Mouse (Mus musculus) forebrain, embryonic 11.5 days (tissue): ENCODE measurements around the gene Cnst. TPM values are rescaled to one million over a fixed set of nuclear protein-coding genes. Genes with fewer than 3 reads are reported as not detected.

Source experiments
- ATAC-seq: fragments of 200-750 bp; cut with Nextera tagmentation; replicated peaks from 2 replicates; pipeline ENCODE4 v1.8.0; 2017; ENCODE audit warnings: moderate TSS enrichment; ENCODE audit not compliant: low FRiP score
- DNase-seq: peaks from one replicate; pipeline ENCODE4 v3.0.0-alpha.2; 2017; ENCODE audit warnings: low spot score
- H3K27ac ChIP-seq: fragments of 300-500 bp; sonication (generic); 2 replicates; pipeline ENCODE4 v1.5.1; 2014; ENCODE audit warnings: low read depth, low read length
- H3K27me3 ChIP-seq: fragments of 300-500 bp; sonication (generic); 2 replicates; pipeline ENCODE4 v1.6.1; 2014; ENCODE audit warnings: mild to moderate bottlenecking, low read length, mixed read lengths; ENCODE audit not compliant: control insufficient read depth, insufficient read depth
- H3K36me3 ChIP-seq: fragments of 300-500 bp; sonication (generic); 2 replicates; pipeline ENCODE4 v1.6.1; 2014; ENCODE audit warnings: mild to moderate bottlenecking, low read length, moderate library complexity, mixed read lengths; ENCODE audit not compliant: control insufficient read depth, insufficient read depth
- H3K4me1 ChIP-seq: fragments of 300-500 bp; sonication (generic); replicated peaks from 2 replicates; pipeline ENCODE4 v1.6.1; 2014; ENCODE audit warnings: low read length, mixed read lengths; ENCODE audit not compliant: control insufficient read depth, insufficient read depth
- H3K4me2 ChIP-seq: fragments of 300-500 bp; sonication (generic); 2 replicates; pipeline ENCODE4 v1.6.1; 2014; ENCODE audit warnings: low read depth, mild to moderate bottlenecking, low read length, moderate library complexity, mixed read lengths; ENCODE audit not compliant: severe bottlenecking
- H3K4me3 ChIP-seq: fragments of 300-500 bp; sonication (generic); 2 replicates; pipeline ENCODE4 v1.5.1; 2014; ENCODE audit warnings: low read depth, low read length
- H3K9ac ChIP-seq: fragments of 300-500 bp; sonication (generic); 2 replicates; pipeline ENCODE4 v1.6.1; 2014; ENCODE audit warnings: low read length
- H3K9me3 ChIP-seq: fragments of 300-500 bp; sonication (generic); 2 replicates; pipeline ENCODE4 v1.6.1; 2016; ENCODE audit warnings: low read length, mixed read lengths; ENCODE audit not compliant: control insufficient read depth
- WGBS: fragments of 180-500 bp; shearing (Covaris S2); extraction: QIAGEN DNeasy Blood & Tissue Kit; methylation state at CpG from one replicate; pipeline ENCODE4 v1.1.7; 2014; 5-methylcytosine and 5-hydroxymethylcytosine counted together
- polyA plus RNA-seq: library from polyadenylated mRNA; unstranded; fragments of >200 nt; fragmentation: Nextera tagmentation; extraction: Ambion mirVana; gene quantifications from 2 replicates; pipeline ENCODE4 v1.2.1, GENCODE M21; 2014

Gene Cnst
- polyA plus RNA-seq, 1 experiment from 2014 or later = 23.6 TPM

DNA sequence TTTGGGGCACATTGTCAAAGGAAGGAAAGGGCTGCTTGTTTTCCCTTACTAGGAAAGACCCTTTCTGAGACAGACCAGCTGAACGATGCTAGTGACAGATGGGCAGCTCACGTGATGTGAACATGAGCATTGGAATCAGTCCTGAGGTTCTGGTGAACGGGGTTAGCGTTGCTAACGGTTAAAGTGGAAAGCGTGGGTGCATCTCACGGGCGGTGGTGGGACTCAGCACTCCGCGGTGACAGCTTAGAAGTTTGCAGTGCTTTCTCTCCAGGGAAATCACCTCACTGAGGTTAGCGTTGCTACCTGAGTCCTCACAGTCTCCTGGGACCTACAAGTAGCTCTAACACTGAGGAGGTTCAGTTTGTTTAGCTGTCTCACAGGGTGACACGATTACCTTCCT is 45.5 kb downstream of the Cnst start:
- Histone ChIP-seq H3K27me3 (no peaks in the 10 kb centered on the region), H3K36me3 (no peaks in the 10 kb centered on the region; the same call in 1 of the 2 replicates), H3K9ac (no peak overlapping the region), H3K4me3 (no peak overlapping the region), H3K27ac (no peak overlapping the region), H3K4me2 (no peak overlapping the region), H3K4me1 (0 out of 2 replicates have a peak, but pooled peaks cover 2% of the 10 kb centered on the region), H3K9me3 (no peaks in the 10 kb centered on the region)
- ATAC-seq = no peak
- 93% methylated on average over 12 of the region's 12 CpGs for WGBS
- no peak for DNase-seq

DNA sequence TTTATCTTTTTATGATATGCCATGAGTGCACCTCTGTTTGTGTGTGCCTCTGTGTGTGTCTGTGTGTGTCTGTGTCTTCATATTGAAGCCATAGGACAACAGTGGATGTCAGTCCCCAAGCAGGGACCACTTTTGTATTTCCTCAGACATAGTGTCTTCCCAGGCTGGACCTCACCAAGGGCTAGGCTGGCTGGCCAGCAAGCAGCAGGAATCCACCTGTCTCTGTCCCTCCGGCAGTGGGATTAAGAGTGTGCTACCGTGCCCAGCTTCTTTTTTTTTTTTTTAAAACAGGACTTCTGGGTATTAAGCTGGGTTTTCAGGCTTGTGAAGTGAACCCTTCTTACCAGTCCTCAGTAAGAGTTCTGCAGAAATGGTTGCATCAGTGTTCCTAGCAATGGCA is 46.0 kb downstream of the Cnst start:
- 87% methylated on average over 2 of the region's 2 CpGs for WGBS
- H3K9me3 ChIP-seq = no peaks in the 10 kb centered on the region

GRCm38 (mm10) chr1:179592972-179593371 is 46.8 kb downstream of the Cnst start:
- H3K9me3 ChIP-seq = no peaks in the 10 kb centered on the region
- H3K4me3 ChIP-seq = no peak overlapping the region
- no peak overlapping the region for H3K9ac ChIP-seq
- ATAC-seq (no peak), DNase-seq (no peak)
- H3K36me3 ChIP-seq = no peaks in the 10 kb centered on the region; the same call in 1 of the 2 replicates
- no peak overlapping the region for H3K27ac ChIP-seq
- WGBS = 73% methylated on average over 7 of the region's 7 CpGs
- H3K27me3 ChIP-seq = no peaks in the 10 kb centered on the region
- no peaks in the 10 kb centered on the region for H3K4me1 ChIP-seq
- H3K4me2 ChIP-seq = no peak overlapping the region

More for the DNA sequence above, 46.0 kb downstream of the Cnst start:
- Histone ChIP-seq H3K4me2 (no peak overlapping the region), H3K27me3 (no peaks in the 10 kb centered on the region), H3K9ac (no peak overlapping the region), H3K36me3 (no peaks in the 10 kb centered on the region; the same call in 1 of the 2 replicates), H3K27ac (no peak overlapping the region), H3K4me1 (no peaks in the 10 kb centered on the region), H3K4me3 (no peak overlapping the region)
- ATAC-seq (no peak), DNase-seq (no peak)

DNA sequence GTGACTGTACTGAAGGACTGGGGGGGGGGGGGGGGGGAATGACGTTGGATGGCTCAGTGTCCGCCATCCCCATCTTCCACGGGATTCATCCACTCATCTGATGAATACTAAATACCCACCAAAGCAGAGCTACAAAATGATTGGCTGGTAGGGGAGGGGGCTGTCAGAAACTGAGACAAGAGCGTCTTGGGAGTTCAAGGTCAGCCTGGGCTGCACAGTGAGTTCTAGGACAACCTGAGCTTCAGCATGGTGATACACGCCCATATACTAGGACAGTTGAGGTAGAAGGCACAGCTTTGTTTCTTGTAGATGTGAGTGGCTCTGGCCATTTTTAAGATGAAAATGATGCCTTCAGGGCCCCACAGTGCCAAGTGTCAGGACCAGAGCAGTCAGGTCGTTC is 52.2 kb downstream of the Cnst start:
- Histone ChIP-seq H3K9me3 (no peaks in the 10 kb centered on the region), H3K27ac (no peak overlapping the region), H3K4me3 (no peak overlapping the region), H3K4me1 (no peaks in the 10 kb centered on the region), H3K36me3 (no peaks in the 10 kb centered on the region), H3K4me2 (no peak overlapping the region), H3K27me3 (no peaks in the 10 kb centered on the region), H3K9ac (no peak overlapping the region)
- ATAC-seq = no peak
- WGBS = 96% methylated on average over 6 of the region's 6 CpGs
- no peak for DNase-seq

DNA sequence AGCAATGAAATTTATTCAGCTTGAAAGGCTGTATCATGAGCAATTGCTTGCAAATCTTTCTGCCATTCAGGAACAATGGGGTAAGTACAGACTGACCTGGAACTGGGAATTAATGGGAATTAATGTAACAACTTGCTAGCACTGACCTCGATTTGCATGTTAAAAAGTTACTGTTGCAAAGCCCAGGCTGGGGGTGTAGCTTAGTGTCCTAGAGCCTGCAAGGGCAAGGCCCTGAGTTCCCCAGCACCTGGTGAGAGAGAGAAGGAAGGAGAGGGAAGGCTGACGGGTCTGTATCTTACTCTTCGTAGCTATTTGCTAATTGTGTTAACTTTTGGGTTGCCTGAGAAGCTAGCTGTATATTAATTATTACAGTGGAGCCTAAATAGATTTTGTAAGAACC is 58.4 kb downstream of the Cnst start:
- WGBS = 56% methylated on average over 3 of the region's 3 CpGs
- Histone ChIP-seq H3K27ac (no peak overlapping the region), H3K4me1 (no peaks in the 10 kb centered on the region), H3K9ac (no peak overlapping the region), H3K36me3 (no peaks in the 10 kb centered on the region), H3K27me3 (no peaks in the 10 kb centered on the region), H3K9me3 (no peaks in the 10 kb centered on the region), H3K4me3 (no peak overlapping the region), H3K4me2 (no peak overlapping the region)
- DNase-seq = no peak
- no peak for ATAC-seq

GRCm38 (mm10) chr1:179606004-179606723 is 60.0 kb downstream of the Cnst start:
- Histone ChIP-seq H3K9me3 (no peaks in the 10 kb centered on the region), H3K4me2 (no peak overlapping the region), H3K27me3 (no peaks in the 10 kb centered on the region), H3K27ac (no peak overlapping the region), H3K9ac (no peak overlapping the region), H3K36me3 (no peaks in the 10 kb centered on the region; the same call in 1 of the 2 replicates), H3K4me3 (no peak overlapping the region), H3K4me1 (no peaks in the 10 kb centered on the region)
- no peak for ATAC-seq
- no peak for DNase-seq
- WGBS = 92% methylated on average over 9 of the region's 9 CpGs

DNA sequence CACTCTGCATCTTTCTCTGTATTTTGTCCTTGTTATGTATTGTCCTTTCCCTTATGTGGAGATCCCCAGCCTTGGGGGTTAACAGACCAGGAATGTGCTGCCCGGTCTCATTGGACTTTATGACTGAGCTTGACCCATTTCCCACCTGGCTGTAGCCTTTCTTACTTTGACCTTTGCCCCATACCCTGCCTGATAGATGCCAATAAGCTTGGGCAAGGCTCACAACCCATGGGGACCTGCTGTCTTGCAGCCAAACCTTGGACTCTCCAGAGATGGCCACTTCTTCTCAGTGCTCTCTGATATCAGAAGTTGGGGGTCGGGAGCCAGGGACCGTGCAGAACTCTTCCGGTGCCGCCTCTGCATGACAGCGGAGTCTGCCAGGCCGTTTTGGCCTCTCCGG is 62.4 kb downstream of the Cnst start:
- Histone ChIP-seq H3K27me3 (no peaks in the 10 kb centered on the region), H3K9me3 (no peaks in the 10 kb centered on the region), H3K4me3 (no peak overlapping the region), H3K36me3 (no peaks in the 10 kb centered on the region; the same call in 1 of the 2 replicates), H3K4me2 (no peak overlapping the region), H3K4me1 (no peaks in the 10 kb centered on the region), H3K27ac (no peak overlapping the region), H3K9ac (no peak overlapping the region)
- WGBS = 91% methylated on average over 8 of the region's 8 CpGs
- ATAC-seq (no peak), DNase-seq (no peak)

GRCm38 (mm10) chr1:179609724-179610505 is 63.7 kb downstream of the Cnst start:
- DNase-seq (no peak), ATAC-seq (no peak)
- H3K27ac ChIP-seq = no peak overlapping the region

More at GRCm38 (mm10) chr1:179609724-179610505, 63.7 kb downstream of the Cnst start:
- Histone ChIP-seq H3K4me3 (no peak overlapping the region), H3K36me3 (no peaks in the 10 kb centered on the region; the same call in 1 of the 2 replicates), H3K9ac (no peak overlapping the region), H3K4me1 (no peaks in the 10 kb centered on the region), H3K27me3 (no peaks in the 10 kb centered on the region), H3K4me2 (no peak overlapping the region), H3K9me3 (no peaks in the 10 kb centered on the region)
- 53% methylated on average over 26 of the region's 26 CpGs for WGBS
